Mouse (Mus musculus): ENCODE data around the gene Nr0b2. TPM values are rescaled to one million over a fixed set of nuclear protein-coding genes. Genes with fewer than 3 reads are reported as not detected.

Nr0b2 gene
- total RNA-seq, 2 experiments from 2014 or later: 2.0 to 6.4 TPM

GRCm38 (mm10) chr4:133604175-133604574 lies 51.0 kb downstream of the Nr0b2 start:
- no peak for ATAC-seq (replicated peaks; ENCODE audit: poor library complexity, severe bottlenecking)

GRCm38 (mm10) chr4:133604856-133605255 lies 51.7 kb downstream of the Nr0b2 start:
- no peak for ATAC-seq (replicated peaks; ENCODE audit: poor library complexity, severe bottlenecking)

- no peak for ATAC-seq (replicated peaks; ENCODE audit: poor library complexity, severe bottlenecking)
These were observed 52.2 kb downstream of the Nr0b2 start for GRCm38 (mm10) chr4:133605330-133605729.

Other genes with a start within 250 kb of the Nr0b2 start
- 10.2 and 10.7 TPM in 2 replicates for gene Wdtc1, start 199.9 kb upstream of the Nr0b2 start, total RNA-seq (2014; fragmentation: Nextera tagmentation)
- 7.2 and 9.1 TPM in 2 replicates for gene Wdtc1, start 199.9 kb upstream of the Nr0b2 start, total RNA-seq (2017)
- 17.4 and 22.1 TPM in 2 replicates for gene Slc9a1, start 183.7 kb upstream of the Nr0b2 start, total RNA-seq (2014; fragmentation: Nextera tagmentation)
- 9.9 and 14.6 TPM in 2 replicates for gene Slc9a1, start 183.7 kb upstream of the Nr0b2 start, total RNA-seq (2017)
- gene Tent5b, start 73.2 kb upstream of the Nr0b2 start, total RNA-seq (2014; fragmentation: Nextera tagmentation): not detected in 2 replicates
- not detected in 2 replicates for gene Tent5b, start 73.2 kb upstream of the Nr0b2 start, total RNA-seq (2017)
- not detected in 2 replicates for gene Trnp1, start 54.8 kb upstream of the Nr0b2 start, total RNA-seq (2014; fragmentation: Nextera tagmentation)
- not detected in 2 replicates for gene Trnp1, start 54.8 kb upstream of the Nr0b2 start, total RNA-seq (2017)
- gene Kdf1, start 34.4 kb upstream of the Nr0b2 start, total RNA-seq (2014; fragmentation: Nextera tagmentation): 0.32 TPM in 1 of 2 replicates, not detected in the other
- gene Kdf1, start 34.4 kb upstream of the Nr0b2 start, total RNA-seq (2017): not detected in 2 replicates
- 246 and 253 TPM in 2 replicates for gene Nudc, start 7.4 kb upstream of the Nr0b2 start, total RNA-seq (2014; fragmentation: Nextera tagmentation)
- 262 and 283 TPM in 2 replicates for gene Nudc, start 7.4 kb upstream of the Nr0b2 start, total RNA-seq (2017)
- 4.2 and 17.8 TPM in 2 replicates for gene Gpatch3, start 21.4 kb downstream of the Nr0b2 start, total RNA-seq (2014; fragmentation: Nextera tagmentation)
- 18.3 and 23.7 TPM in 2 replicates for gene Gpatch3, start 21.4 kb downstream of the Nr0b2 start, total RNA-seq (2017)
- 11.5 and 16.2 TPM in 2 replicates for gene Gpn2, start 31.0 kb downstream of the Nr0b2 start, total RNA-seq (2014; fragmentation: Nextera tagmentation)
- gene Gpn2, start 31.0 kb downstream of the Nr0b2 start, total RNA-seq (2017): 21.3 and 27.2 TPM in 2 replicates
- 2.8 and 3.1 TPM in 2 replicates for gene Sfn, start 48.8 kb downstream of the Nr0b2 start, total RNA-seq (2014; fragmentation: Nextera tagmentation)
- gene Sfn, start 48.8 kb downstream of the Nr0b2 start, total RNA-seq (2017): 3.6 and 4.3 TPM in 2 replicates
- gene Zdhhc18, start 96.8 kb downstream of the Nr0b2 start, total RNA-seq (2014; fragmentation: Nextera tagmentation): 12.9 and 22.4 TPM in 2 replicates
- 10.7 and 12.5 TPM in 2 replicates for gene Zdhhc18, start 96.8 kb downstream of the Nr0b2 start, total RNA-seq (2017)
- 8.7 and 11.5 TPM in 2 replicates for gene Pigv, start 119.3 kb downstream of the Nr0b2 start, total RNA-seq (2014; fragmentation: Nextera tagmentation)
- gene Pigv, start 119.3 kb downstream of the Nr0b2 start, total RNA-seq (2017): 6.6 and 8.1 TPM in 2 replicates
- 125 and 153 TPM in 2 replicates for gene Arid1a, start 203.4 kb downstream of the Nr0b2 start, total RNA-seq (2014; fragmentation: Nextera tagmentation)
- gene Arid1a, start 203.4 kb downstream of the Nr0b2 start, total RNA-seq (2017): 26.6 and 33.2 TPM in 2 replicates

All from granulocyte monocyte progenitor cell, adult 5-6 weeks (primary cell).